Mouse (Mus musculus): ENCODE measurements around the gene Mpzl1. TPM values are rescaled to one million over a fixed set of nuclear protein-coding genes. Genes with fewer than 3 reads are reported as not detected.

The Mpzl1 gene
- polyA plus RNA-seq (2015; fragmentation: Nextera tagmentation; extraction: Ambion mirVana), result 43.0 and 45.8 TPM in 2 replicates

GRCm38 (mm10) chr1:165634151-165634884 is at the start of gene Mpzl1:
TSS of gene Mpzl1 (minus strand) at chr1:165634538.

Other genes starting within 250 kb of the Mpzl1 start
- gene Dcaf6, start 174.1 kb downstream of the Mpzl1 start, polyA plus RNA-seq (2015; fragmentation: Nextera tagmentation; extraction: Ambion mirVana), result 32.9 and 41.1 TPM in 2 replicates
- 408 and 448 TPM in 2 replicates for gene Mpc2, start 173.9 kb downstream of the Mpzl1 start, polyA plus RNA-seq (2015; fragmentation: Nextera tagmentation; extraction: Ambion mirVana)
- gene Adcy10, start 149.4 kb downstream of the Mpzl1 start, polyA plus RNA-seq (2015; fragmentation: Nextera tagmentation; extraction: Ambion mirVana), result not detected in 2 replicates
- 78.8 and 80.7 TPM in 2 replicates for gene Rcsd1, start 75.2 kb upstream of the Mpzl1 start, polyA plus RNA-seq (2015; fragmentation: Nextera tagmentation; extraction: Ambion mirVana)
- gene Creg1, start 129.2 kb upstream of the Mpzl1 start, polyA plus RNA-seq (2015; fragmentation: Nextera tagmentation; extraction: Ambion mirVana), result 41.5 and 45.5 TPM in 2 replicates
- 0.59 and 1.00 TPM in 2 replicates for gene Cd247, start 154.1 kb upstream of the Mpzl1 start, polyA plus RNA-seq (2015; fragmentation: Nextera tagmentation; extraction: Ambion mirVana)